Mouse (Mus musculus) ES-Bruce4 (cell line): ENCODE data around the gene Lhfpl2. TPM values are rescaled to one million over a fixed set of nuclear protein-coding genes. Genes with fewer than 3 reads are reported as not detected.
A peak's percentile ranks its signal among the peaks of the same experiment; 100 is the strongest.

Source experiments
- H3K27ac ChIP-seq: 2 replicates; pipeline ENCODE4 v1.5.1; 2012; ENCODE audit warnings: low read length, inconsistent platforms; ENCODE audit not compliant: insufficient read depth
- H3K27me3 ChIP-seq: 2 replicates; pipeline ENCODE4 v1.6.1; 2012; ENCODE audit warnings: mild to moderate bottlenecking, low read length, inconsistent platforms; ENCODE audit not compliant: control insufficient read depth, poor library complexity, insufficient read depth, severe bottlenecking
- H3K36me3 ChIP-seq: 2 replicates; pipeline ENCODE4 v1.6.1; 2012; ENCODE audit warnings: inconsistent platforms, mild to moderate bottlenecking, low read length, moderate library complexity; ENCODE audit not compliant: control insufficient read depth, poor library complexity, insufficient read depth, severe bottlenecking
- H3K4me1 ChIP-seq: one replicate; pipeline ENCODE4 v1.8.1; 2011; ENCODE audit warnings: low read length; ENCODE audit not compliant: control insufficient read depth, insufficient read depth
- H3K4me3 ChIP-seq: 2 replicates; pipeline ENCODE4 v1.5.1; 2011; ENCODE audit warnings: low read depth, mild to moderate bottlenecking, low read length
- H3K9ac ChIP-seq: 2 replicates; pipeline ENCODE4 v1.6.1; 2012; ENCODE audit warnings: low read depth, mild to moderate bottlenecking, inconsistent platforms; ENCODE audit not compliant: poor library complexity, severe bottlenecking
- H3K9me3 ChIP-seq: replicated peaks from 2 replicates; pipeline ENCODE4 v1.6.1; 2012; ENCODE audit warnings: mild to moderate bottlenecking, low read length, inconsistent platforms; ENCODE audit not compliant: control insufficient read depth, poor library complexity, insufficient read depth, severe bottlenecking
- CTCF ChIP-seq: IDR thresholded peaks from one replicate; pipeline ENCODE4 v1.8.1; 2011; ENCODE audit warnings: low read depth, low read length
- EP300 ChIP-seq: IDR thresholded peaks from 2 replicates; pipeline ENCODE4 v1.6.1; 2011; ENCODE audit warnings: low read depth, low read length; ENCODE audit not compliant: insufficient read depth
- POLR2A ChIP-seq: IDR thresholded peaks from one replicate; pipeline ENCODE4 v1.8.1; 2011; ENCODE audit warnings: low read length; ENCODE audit not compliant: insufficient read depth
- polyA plus RNA-seq: library from polyadenylated mRNA; stranded (reverse); fragments of >200 nt; gene quantifications from 2 replicates; pipeline ENCODE4 v1.2.4, GENCODE M21; 2011; ENCODE audit warnings: low read depth; ENCODE audit not compliant: missing spikeins, insufficient read depth, insufficient read length

Lhfpl2 gene
- polyA plus RNA-seq, 1 experiment: 12.5 TPM

GRCm38 (mm10) chr13:94139713-94140445 is 82.3 kb downstream of the Lhfpl2 start:
- H3K27me3 ChIP-seq: no peaks in the 10 kb centered on the region
- H3K4me1 ChIP-seq: no peaks in the 10 kb centered on the region
- H3K4me3 ChIP-seq: no peak overlapping the region
- H3K27ac ChIP-seq: no peak overlapping the region
- H3K9ac ChIP-seq: no peak overlapping the region
- no peaks in the 10 kb centered on the region for H3K36me3 ChIP-seq
- no peaks in the 10 kb centered on the region for H3K9me3 ChIP-seq
- TF ChIP-seq CTCF (no peak), POLR2A (no peak), EP300 (no peak)

GRCm38 (mm10) chr13:94140446-94140845 is 82.8 kb downstream of the Lhfpl2 start:
- TF ChIP-seq EP300 (no peak), CTCF (no peak), POLR2A (no peak)
- Histone ChIP-seq H3K36me3 (no peaks in the 10 kb centered on the region), H3K27ac (no peak overlapping the region), H3K9ac (no peak overlapping the region), H3K27me3 (no peaks in the 10 kb centered on the region), H3K4me1 (no peaks in the 10 kb centered on the region), H3K9me3 (no peaks in the 10 kb centered on the region), H3K4me3 (no peak overlapping the region)

- H3K9ac ChIP-seq: no peak overlapping the region
- no peaks in the 10 kb centered on the region for H3K36me3 ChIP-seq
- no peaks in the 10 kb centered on the region for H3K4me1 ChIP-seq
- H3K9me3 ChIP-seq: no peaks in the 10 kb centered on the region
- H3K4me3 ChIP-seq: no peak overlapping the region
- no peaks in the 10 kb centered on the region for H3K27me3 ChIP-seq
- TF ChIP-seq EP300 (no peak), CTCF (peak; percentile 51)
- no peak overlapping the region for H3K27ac ChIP-seq
Observed at GRCm38 (mm10) chr13:94143063-94143652, 85.6 kb downstream of the Lhfpl2 start.

GRCm38 (mm10) chr13:94144451-94144850 is 86.9 kb downstream of the Lhfpl2 start:
- Histone ChIP-seq H3K4me1 (no peaks in the 10 kb centered on the region), H3K4me3 (no peak overlapping the region), H3K9me3 (no peaks in the 10 kb centered on the region), H3K27ac (no peak overlapping the region), H3K9ac (no peak overlapping the region), H3K36me3 (no peaks in the 10 kb centered on the region), H3K27me3 (no peaks in the 10 kb centered on the region)
- TF ChIP-seq CTCF (no peak), EP300 (no peak), POLR2A (no peak)

GRCm38 (mm10) chr13:94147257-94147656 is 89.7 kb downstream of the Lhfpl2 start:
- H3K9ac ChIP-seq: no peak overlapping the region
- no peak overlapping the region for H3K4me3 ChIP-seq
- TF ChIP-seq POLR2A: no peak
- TF ChIP-seq EP300: no peak
- TF ChIP-seq CTCF: peak; percentile 10
- H3K9me3 ChIP-seq: no peaks in the 10 kb centered on the region
- H3K36me3 ChIP-seq: no peaks in the 10 kb centered on the region
- H3K27ac ChIP-seq: no peak overlapping the region
- H3K4me1 ChIP-seq: no peaks in the 10 kb centered on the region
- no peaks in the 10 kb centered on the region for H3K27me3 ChIP-seq

GRCm38 (mm10) chr13:94149006-94149405 is 91.4 kb downstream of the Lhfpl2 start:
- H3K4me1 ChIP-seq: no peaks in the 10 kb centered on the region
- H3K27me3 ChIP-seq: no peaks in the 10 kb centered on the region
- no peak overlapping the region for H3K27ac ChIP-seq
- H3K36me3 ChIP-seq: no peaks in the 10 kb centered on the region
- H3K9ac ChIP-seq: no peak overlapping the region
- H3K9me3 ChIP-seq: no peaks in the 10 kb centered on the region
- no peak for TF ChIP-seq CTCF
- TF ChIP-seq POLR2A: no peak
- TF ChIP-seq EP300: no peak
- H3K4me3 ChIP-seq: no peak overlapping the region
